Mouse (Mus musculus): ENCODE measurements around the gene 9530053A07Rik. TPM values are rescaled to one million over a fixed set of nuclear protein-coding genes. Genes with fewer than 3 reads are reported as not detected.
"Not testable (repeated sequence)": the region's sequence is repeated elsewhere in the genome, so short reads cannot be mapped to it uniquely, and the experiment has no call there.

The 9530053A07Rik gene
- 0.03 TPM in 1 of 2 replicates, not detected in the other for polyA plus RNA-seq (2015; fragmentation: Nextera tagmentation; extraction: Ambion mirVana)

- Histone ChIP-seq H3K36me3 (no peaks in the 10 kb centered on the region), H3K4me3 (replicated peaks) (no peak within 1 kb of the TSS), H3K4me2 (no peak within 1 kb of the TSS), H3K27ac (no peak within 1 kb of the TSS), H3K27me3 (no peaks in the 10 kb centered on the region), H3K4me1 (no peaks in the 10 kb centered on the region), H3K9ac (no peak within 1 kb of the TSS), H3K9me3 (replicated peaks) (no peaks in the 10 kb centered on the region)
- no peak for ATAC-seq (replicated peaks; ENCODE audit: low FRiP score)
- 87% methylated on average over 5 of the region's 5 CpGs for WGBS
Measured at GRCm38 (mm10) chr7:28129166-28129565, at the start of gene 9530053A07Rik. TSS of gene 9530053A07Rik (plus strand) at chr7:28129466.

GRCm38 (mm10) chr7:28084215-28084614, 45.1 kb upstream of the 9530053A07Rik start:
- H3K4me2 ChIP-seq, result no peak overlapping the region
- H3K27ac ChIP-seq, result no peak overlapping the region
- H3K27me3 ChIP-seq, result no peaks in the 10 kb centered on the region
- ATAC-seq (replicated peaks; ENCODE audit: low FRiP score), result no peak
- no peaks in the 10 kb centered on the region for H3K4me1 ChIP-seq
- 65% methylated on average over 7 of the region's 7 CpGs for WGBS
- H3K4me3 ChIP-seq (replicated peaks), result no peak overlapping the region
- H3K36me3 ChIP-seq, result no peaks in the 10 kb centered on the region
- no peak overlapping the region for H3K9ac ChIP-seq
- H3K9me3 ChIP-seq (replicated peaks), result no peaks in the 10 kb centered on the region

DNA sequence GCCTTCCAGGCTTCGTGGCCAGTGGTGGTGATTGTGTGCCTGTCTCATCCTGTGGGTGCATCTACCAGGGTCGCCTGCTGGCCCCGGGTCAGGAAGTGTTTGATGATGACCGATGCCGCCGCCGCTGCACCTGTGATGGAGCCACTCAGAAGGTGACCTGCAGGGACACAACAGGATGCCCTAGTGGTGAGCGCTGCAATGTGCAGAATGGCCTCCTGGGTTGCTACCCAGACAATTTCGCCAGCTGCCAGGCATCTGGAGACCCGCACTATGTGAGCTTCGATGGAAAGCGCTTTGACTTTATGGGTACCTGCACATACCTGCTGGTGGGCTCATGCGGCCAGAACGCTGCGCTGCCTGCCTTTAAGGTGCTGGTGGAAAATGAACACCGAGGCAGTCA, 43.0 kb upstream of the 9530053A07Rik start:
- H3K9ac ChIP-seq, result no peak overlapping the region
- H3K4me3 ChIP-seq (replicated peaks), result no peak overlapping the region
- no peak overlapping the region for H3K27ac ChIP-seq
- 82% methylated on average over 16 of the region's 16 CpGs for WGBS
- no peaks in the 10 kb centered on the region for H3K4me1 ChIP-seq
- no peak overlapping the region for H3K4me2 ChIP-seq
- ATAC-seq (replicated peaks; ENCODE audit: low FRiP score), result no peak
- H3K36me3 ChIP-seq, result no peaks in the 10 kb centered on the region
- H3K27me3 ChIP-seq, result no peaks in the 10 kb centered on the region
- H3K9me3 ChIP-seq (replicated peaks), result no peaks in the 10 kb centered on the region

GRCm38 (mm10) chr7:28093541-28093940, 35.7 kb upstream of the 9530053A07Rik start:
- H3K9ac ChIP-seq, result no peak overlapping the region
- no peak for ATAC-seq (replicated peaks; ENCODE audit: low FRiP score)
- no peak overlapping the region for H3K27ac ChIP-seq
- 31% methylated on average over 11 of the region's 11 CpGs for WGBS
- H3K9me3 ChIP-seq (replicated peaks), result no peaks in the 10 kb centered on the region; the same call in 1 of the 2 replicates
- no peaks in the 10 kb centered on the region for H3K36me3 ChIP-seq
- no peaks in the 10 kb centered on the region for H3K27me3 ChIP-seq
- H3K4me1 ChIP-seq, result no peaks in the 10 kb centered on the region
- H3K4me2 ChIP-seq, result no peak overlapping the region
- no peak overlapping the region for H3K4me3 ChIP-seq (replicated peaks)

GRCm38 (mm10) chr7:28099101-28099500, 30.2 kb upstream of the 9530053A07Rik start:
- Histone ChIP-seq H3K9ac (no peak overlapping the region), H3K4me2 (no peak overlapping the region), H3K27ac (no peak overlapping the region), H3K36me3 (no peaks in the 10 kb centered on the region), H3K9me3 (replicated peaks) (peaks cover 12% of the 10 kb centered on the region), H3K27me3 (peaks cover 7% of the 10 kb centered on the region; the same call in 1 of the 2 replicates), H3K4me1 (no peaks in the 10 kb centered on the region), H3K4me3 (replicated peaks) (no peak overlapping the region)
- ATAC-seq (replicated peaks; ENCODE audit: low FRiP score), result no peak
- WGBS, result 93% methylated on average over 16 of the region's 16 CpGs

- peaks cover 3% of the 10 kb centered on the region; the same call in 1 of the 2 replicates for H3K4me1 ChIP-seq
- WGBS, result 66% methylated on average over 17 of the region's 17 CpGs
- H3K36me3 ChIP-seq, result no peaks in the 10 kb centered on the region
- H3K9ac ChIP-seq, result no peak overlapping the region
- peaks cover 12% of the 10 kb centered on the region for H3K9me3 ChIP-seq (replicated peaks)
- no peak overlapping the region for H3K4me2 ChIP-seq
- no peak overlapping the region for H3K27ac ChIP-seq
- ATAC-seq (replicated peaks; ENCODE audit: low FRiP score), result no peak
- no peak overlapping the region for H3K4me3 ChIP-seq (replicated peaks)
- H3K27me3 ChIP-seq, result peaks cover 7% of the 10 kb centered on the region; the same call in 1 of the 2 replicates
Measured at GRCm38 (mm10) chr7:28100596-28101590, 28.4 kb upstream of the 9530053A07Rik start.

DNA sequence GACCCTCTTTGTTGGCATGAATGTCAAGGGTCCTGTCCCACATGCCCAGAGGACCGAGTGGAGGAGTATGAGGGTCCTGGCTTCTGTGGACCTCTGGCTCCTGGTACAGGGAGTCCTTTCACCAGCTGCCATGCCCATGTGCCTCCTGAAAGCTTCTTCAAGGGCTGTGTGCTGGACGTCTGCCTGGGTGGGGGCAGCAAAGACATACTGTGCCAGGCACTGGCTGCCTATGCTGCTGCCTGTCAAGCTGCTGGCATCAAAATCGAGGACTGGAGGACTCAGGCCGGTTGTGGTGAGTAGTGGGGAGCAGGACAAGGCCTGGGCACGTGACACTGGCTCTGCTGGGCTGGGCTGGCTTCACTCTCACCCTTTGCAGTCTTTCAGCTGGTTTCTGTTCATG, 26.3 kb upstream of the 9530053A07Rik start:
- not testable (repeated sequence) for H3K4me3 ChIP-seq (replicated peaks); H3K27me3 ChIP-seq; H3K27ac ChIP-seq; H3K4me1 ChIP-seq; H3K9ac ChIP-seq; ATAC-seq (replicated peaks; ENCODE audit: low FRiP score); H3K36me3 ChIP-seq; H3K4me2 ChIP-seq
- peaks cover 12% of the 10 kb centered on the region for H3K9me3 ChIP-seq (replicated peaks)
- 55% methylated on average over 5 of the region's 5 CpGs for WGBS

GRCm38 (mm10) chr7:28104670-28105069, 24.6 kb upstream of the 9530053A07Rik start:
- ATAC-seq (replicated peaks; ENCODE audit: low FRiP score), result peak; percentile 64; the same call in 1 of the 2 replicates
- H3K9ac ChIP-seq, result 0 out of 2 replicates have a peak overlapping the region, but pooled peaks have one; percentile 10
- peak overlapping the region; percentile 29 for H3K4me3 ChIP-seq (replicated peaks)
- H3K4me1 ChIP-seq, result peaks cover 3% of the 10 kb centered on the region; the same call in 1 of the 2 replicates
- H3K27me3 ChIP-seq, result peaks cover 7% of the 10 kb centered on the region; the same call in 1 of the 2 replicates
- H3K27ac ChIP-seq, result no peak overlapping the region
- H3K9me3 ChIP-seq (replicated peaks), result 0 out of 2 replicates have a peak, but pooled peaks cover under 1% of the 10 kb centered on the region
- peak overlapping the region; percentile 64 for H3K4me2 ChIP-seq
- no peaks in the 10 kb centered on the region for H3K36me3 ChIP-seq
- 9% methylated on average over 23 of the region's 23 CpGs for WGBS

DNA sequence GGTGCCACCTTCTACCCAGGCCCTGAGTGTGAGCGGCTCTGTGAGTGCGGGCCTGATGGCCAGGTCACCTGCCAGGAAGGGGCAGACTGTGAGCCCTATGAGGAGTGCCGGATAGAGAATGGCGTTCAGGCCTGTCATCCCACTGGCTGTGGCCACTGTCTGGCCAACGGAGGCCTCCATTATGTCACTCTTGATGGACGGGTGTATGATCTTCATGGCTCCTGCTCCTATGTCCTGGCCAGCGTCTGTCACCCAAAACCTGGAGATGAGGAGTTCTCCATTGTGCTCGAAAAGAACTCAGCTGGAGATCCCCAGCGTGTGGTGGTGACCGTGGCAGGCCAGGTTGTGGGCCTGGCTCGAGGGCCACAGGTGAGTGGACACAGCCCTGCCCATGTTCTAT, 23.0 kb upstream of the 9530053A07Rik start:
- peaks cover 7% of the 10 kb centered on the region; the same call in 1 of the 2 replicates for H3K27me3 ChIP-seq
- WGBS, result 94% methylated on average over 11 of the region's 11 CpGs
- no peak overlapping the region for H3K4me3 ChIP-seq (replicated peaks)
- H3K9ac ChIP-seq, result no peak overlapping the region
- H3K36me3 ChIP-seq, result no peaks in the 10 kb centered on the region
- ATAC-seq (replicated peaks; ENCODE audit: low FRiP score), result no peak
- no peaks in the 10 kb centered on the region for H3K9me3 ChIP-seq (replicated peaks)
- no peak overlapping the region for H3K27ac ChIP-seq
- peaks cover 3% of the 10 kb centered on the region; the same call in 1 of the 2 replicates for H3K4me1 ChIP-seq
- H3K4me2 ChIP-seq, result no peak overlapping the region

DNA sequence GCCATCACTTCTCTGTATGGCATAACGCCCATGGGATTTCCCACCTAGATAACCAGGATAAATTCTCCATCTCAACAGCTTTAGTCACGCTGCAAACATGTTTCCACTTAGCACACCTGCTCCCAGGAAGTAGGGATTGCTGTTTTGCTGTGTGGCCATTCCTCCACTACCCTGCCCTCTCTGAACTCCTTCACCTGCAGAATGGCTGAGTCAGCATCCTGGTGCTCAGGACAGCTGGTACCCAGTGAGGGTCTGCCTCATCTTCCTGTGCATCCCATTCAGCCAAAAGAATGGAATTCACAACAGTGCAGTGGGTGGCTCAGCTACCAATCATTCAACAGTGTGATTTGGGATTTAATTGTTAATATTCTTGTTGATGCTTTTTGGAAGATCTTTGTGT, 14.6 kb upstream of the 9530053A07Rik start:
- no peak for ATAC-seq (replicated peaks; ENCODE audit: low FRiP score)
- Histone ChIP-seq H3K4me1 (no peaks in the 10 kb centered on the region), H3K9ac (no peak overlapping the region), H3K27ac (no peak overlapping the region), H3K27me3 (no peaks in the 10 kb centered on the region), H3K36me3 (no peaks in the 10 kb centered on the region), H3K4me2 (no peak overlapping the region), H3K4me3 (replicated peaks) (no peak overlapping the region), H3K9me3 (replicated peaks) (no peaks in the 10 kb centered on the region)
- WGBS, result 83% methylated on average over 2 of the region's 2 CpGs

DNA sequence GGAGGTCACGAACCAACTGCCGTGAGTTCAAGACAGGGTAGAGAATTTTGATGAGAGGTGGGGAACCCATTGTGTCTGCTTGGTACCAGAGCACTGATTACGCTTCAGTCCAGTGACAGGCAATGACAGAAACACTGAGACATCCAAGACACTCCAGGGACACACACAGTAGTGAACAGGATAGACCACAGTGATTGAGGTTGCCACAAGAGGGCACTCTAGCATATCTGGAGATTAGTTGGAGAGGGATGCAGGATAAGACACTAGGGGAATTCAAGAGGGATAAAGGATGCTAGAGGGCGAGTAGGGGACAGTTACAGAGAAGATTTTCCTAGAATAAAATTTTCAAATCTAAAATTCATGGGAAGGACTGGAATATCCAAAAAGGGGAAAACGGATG, 8.3 kb downstream of the 9530053A07Rik start:
- Histone ChIP-seq H3K9ac (no peak overlapping the region), H3K4me2 (no peak overlapping the region), H3K4me1 (no peaks in the 10 kb centered on the region), H3K27ac (no peak overlapping the region), H3K9me3 (replicated peaks) (no peaks in the 10 kb centered on the region), H3K4me3 (replicated peaks) (no peak overlapping the region), H3K36me3 (no peaks in the 10 kb centered on the region), H3K27me3 (no peaks in the 10 kb centered on the region)
- 59% methylated on average over 5 of the region's 5 CpGs for WGBS
- ATAC-seq (replicated peaks; ENCODE audit: low FRiP score), result no peak

DNA sequence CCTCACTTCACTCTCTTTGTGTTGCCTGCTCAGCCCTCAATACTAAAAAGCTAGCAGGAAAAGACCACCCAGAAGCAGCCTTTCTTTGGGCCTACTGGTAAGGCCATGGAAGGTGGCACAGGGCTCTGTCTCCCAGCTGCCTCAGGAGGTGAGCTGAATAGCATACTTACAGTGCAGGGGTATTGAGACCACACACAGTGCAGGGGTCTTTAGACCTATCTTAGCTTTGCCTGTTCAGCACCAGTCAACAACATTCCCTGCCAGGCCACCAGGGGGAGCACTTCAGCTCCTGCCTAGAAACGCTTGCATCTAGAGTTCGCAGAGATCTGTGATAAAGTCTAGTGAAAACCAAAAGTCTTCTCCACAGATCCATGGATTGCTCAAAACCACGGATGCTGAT, 19.0 kb downstream of the 9530053A07Rik start:
- Histone ChIP-seq H3K27me3 (0 out of 2 replicates have a peak, but pooled peaks cover 5% of the 10 kb centered on the region), H3K27ac (no peak overlapping the region), H3K4me2 (no peak overlapping the region), H3K4me3 (replicated peaks) (no peak overlapping the region), H3K9ac (no peak overlapping the region), H3K36me3 (no peaks in the 10 kb centered on the region), H3K9me3 (replicated peaks) (0 out of 2 replicates have a peak, but pooled peaks cover 9% of the 10 kb centered on the region), H3K4me1 (no peaks in the 10 kb centered on the region)
- 18% methylated on average over 3 of the region's 3 CpGs for WGBS
- ATAC-seq (replicated peaks; ENCODE audit: low FRiP score), result no peak
